Mouse (Mus musculus) cortical plate, adult 2 months (tissue): ENCODE measurements around the gene Yipf3.

Experiments
- CTCF ChIP-seq: fragments of 200-500 bp; IDR thresholded peaks from 2 replicates; pipeline ENCODE4 v1.5.1; 2011; ENCODE audit warnings: mild to moderate bottlenecking, control low read depth, low read length; ENCODE audit not compliant: insufficient read depth; ENCODE audit errors: extremely low read depth
- POLR2A ChIP-seq: fragments of 200-500 bp; IDR thresholded peaks from 2 replicates; pipeline ENCODE4 v1.6.1; 2011; ENCODE audit warnings: mild to moderate bottlenecking, low read length, control low read depth; ENCODE audit not compliant: insufficient read depth; ENCODE audit errors: extremely low read depth

- TF ChIP-seq CTCF (no peak), POLR2A (no peak)
Observed at GRCm38 (mm10) chr17:46255147-46255546, 7.3 kb downstream of the Yipf3 start.
